Mouse (Mus musculus) erythroblast, embryonic 14.5 days (primary cell): ENCODE results near the gene Myf5.

Experiments
- GATA1 ChIP-seq: IDR thresholded peaks from 2 replicates; pipeline ENCODE4 v1.6.1; 2012; ENCODE audit warnings: low read length, inconsistent platforms, mixed read lengths
- TAL1 ChIP-seq: IDR thresholded peaks from 3 replicates; pipeline ENCODE4 v1.6.1; 2012; ENCODE audit warnings: low read length, inconsistent platforms, mixed read lengths

DNA sequence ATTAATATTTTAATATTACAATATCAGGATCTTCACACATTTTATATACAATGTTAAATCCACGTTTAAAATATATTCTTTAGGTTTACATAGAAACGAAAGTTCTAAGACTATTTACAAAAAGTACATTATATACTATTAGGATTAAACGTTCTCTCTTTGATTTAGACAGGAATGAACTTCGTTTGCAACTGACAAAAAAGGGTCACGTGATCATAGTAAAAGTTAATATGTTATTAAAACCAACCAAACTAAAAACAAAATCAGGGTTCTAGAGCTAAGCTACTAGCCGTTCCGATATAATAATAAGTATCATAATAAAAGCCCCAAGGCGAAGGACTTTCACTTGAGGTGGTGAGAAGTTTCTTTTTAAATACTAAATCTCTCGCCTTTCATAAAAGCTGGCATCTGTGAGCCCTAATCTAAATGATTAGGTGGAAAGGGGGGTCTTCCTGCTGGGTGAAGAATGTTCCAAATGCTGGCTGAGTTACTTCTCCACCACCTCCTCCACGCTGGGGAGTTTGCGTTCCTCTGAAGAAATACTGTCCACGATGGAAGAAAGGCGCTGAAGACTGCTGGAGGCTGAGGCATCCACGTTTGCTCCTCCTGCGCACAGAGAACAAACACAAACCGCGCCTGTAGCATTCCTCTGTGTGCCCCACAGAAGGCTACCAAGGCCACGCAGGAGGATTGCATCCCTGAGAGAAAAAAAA is 7.1 kb upstream of the Myf5 start:
- no peak for TF ChIP-seq GATA1
- no peak for TF ChIP-seq TAL1
